Mouse (Mus musculus): ENCODE measurements around the gene Vps18. TPM values are rescaled to one million over a fixed set of nuclear protein-coding genes. Genes with fewer than 3 reads are reported as not detected.

The Vps18 gene
- 23.1 and 27.5 TPM in 2 replicates for polyA plus RNA-seq (2016; fragmentation: Nextera tagmentation; extraction: Ambion mirVana)

GRCm38 (mm10) chr2:119288270-119288882, at the start of gene Vps18:
TSS of gene Vps18 (plus strand) at chr2:119288740.
- Histone ChIP-seq H3K27me3 (ENCODE audit: low read depth, poor library complexity, severe bottlenecking) (peaks cover 8% of the 10 kb centered on the region), H3K4me3 (peak within 1 kb of the TSS; percentile 81), H3K9me3 (replicated peaks) (no peaks in the 10 kb centered on the region), H3K4me1 (peaks cover 20% of the 10 kb centered on the region), H3K36me3 (peaks cover 35% of the 10 kb centered on the region), H3K27ac (replicated peaks) (peak within 1 kb of the TSS; percentile 79)
- under 1% methylated on average over 31 of the region's 31 CpGs for WGBS
- peak; percentile 98 for DNase-seq (ENCODE audit: low spot score)

GRCm38 (mm10) chr2:119240075-119240818, 48.3 kb upstream of the Vps18 start:
- peaks cover 60% of the 10 kb centered on the region for H3K27me3 ChIP-seq (ENCODE audit: low read depth, poor library complexity, severe bottlenecking)
- H3K4me3 ChIP-seq: no peak overlapping the region
- H3K9me3 ChIP-seq (replicated peaks): no peaks in the 10 kb centered on the region
- no peak for DNase-seq (ENCODE audit: low spot score)
- H3K4me1 ChIP-seq: peaks cover 15% of the 10 kb centered on the region
- WGBS: 67% methylated on average over 4 of the region's 4 CpGs
- H3K27ac ChIP-seq (replicated peaks): no peak overlapping the region
- H3K36me3 ChIP-seq: no peaks in the 10 kb centered on the region

DNA sequence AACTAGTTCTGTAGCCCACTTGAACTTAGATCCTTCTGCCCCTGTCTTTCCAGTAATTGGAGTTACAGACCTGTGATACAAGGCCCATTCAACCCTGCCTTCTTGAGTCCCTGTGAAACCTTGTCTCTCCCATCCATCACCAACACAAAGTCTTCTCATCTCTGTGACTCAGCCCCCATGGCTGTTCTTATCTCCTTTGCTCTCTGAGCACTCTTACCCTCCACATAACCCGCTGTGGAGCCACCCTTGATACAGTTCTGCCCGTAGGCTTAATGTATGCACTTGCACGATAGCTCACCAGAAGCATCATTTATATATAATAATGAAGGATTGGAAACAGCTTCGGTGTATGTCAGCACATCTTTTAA, 47.7 kb upstream of the Vps18 start:
- no peak overlapping the region for H3K27ac ChIP-seq (replicated peaks)
- peaks cover 54% of the 10 kb centered on the region for H3K27me3 ChIP-seq (ENCODE audit: low read depth, poor library complexity, severe bottlenecking)
- H3K4me1 ChIP-seq: peaks cover 15% of the 10 kb centered on the region
- H3K36me3 ChIP-seq: no peaks in the 10 kb centered on the region
- 87% methylated on average over 4 of the region's 4 CpGs for WGBS
- DNase-seq (ENCODE audit: low spot score): no peak
- no peaks in the 10 kb centered on the region for H3K9me3 ChIP-seq (replicated peaks)
- H3K4me3 ChIP-seq: no peak overlapping the region

DNA sequence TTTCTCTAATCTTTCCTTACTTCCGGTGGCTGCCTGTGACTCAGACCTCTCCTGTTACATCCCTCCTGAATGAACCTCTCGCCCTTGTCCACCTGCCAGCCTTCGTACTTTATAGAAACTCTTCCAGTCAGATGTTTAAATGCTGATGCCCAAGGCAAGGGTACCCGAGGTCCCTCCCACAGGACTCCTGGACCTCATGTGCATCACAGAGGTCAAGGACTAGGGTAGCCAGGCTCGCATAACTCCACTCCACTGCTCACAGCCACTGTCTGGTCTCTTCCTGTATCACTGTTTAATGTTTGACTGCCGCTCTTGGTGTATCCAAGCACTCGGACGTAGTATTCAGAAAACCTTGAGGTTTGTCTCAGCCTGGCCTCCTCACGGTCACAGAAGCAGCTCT, 46.0 kb upstream of the Vps18 start:
- Histone ChIP-seq H3K36me3 (no peaks in the 10 kb centered on the region), H3K4me3 (no peak overlapping the region), H3K4me1 (peaks cover 6% of the 10 kb centered on the region), H3K27ac (replicated peaks) (no peak overlapping the region), H3K9me3 (replicated peaks) (no peaks in the 10 kb centered on the region), H3K27me3 (ENCODE audit: low read depth, poor library complexity, severe bottlenecking) (peaks cover 37% of the 10 kb centered on the region)
- WGBS: 86% methylated on average over 9 of the region's 9 CpGs
- no peak for DNase-seq (ENCODE audit: low spot score)

DNA sequence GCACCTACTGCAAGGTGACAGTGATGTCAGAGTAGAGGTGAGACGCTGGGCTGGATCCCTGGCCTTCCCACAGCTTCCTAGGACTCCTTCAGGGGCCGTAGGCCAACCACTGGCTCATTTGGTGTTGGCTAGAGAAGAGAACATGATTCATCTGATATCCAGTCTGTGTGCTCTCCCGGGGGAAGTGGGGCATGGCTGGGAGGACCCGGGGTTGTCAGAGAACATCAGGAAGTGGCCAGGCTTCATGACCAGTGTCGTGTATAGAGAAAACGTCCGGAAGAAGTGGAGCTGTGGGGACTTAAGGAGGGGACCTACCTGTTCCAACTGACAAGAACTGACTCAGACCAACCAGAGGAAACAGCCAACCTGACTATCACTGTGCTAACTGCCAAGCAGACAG, 43.3 kb upstream of the Vps18 start:
- 87% methylated on average over 7 of the region's 7 CpGs for WGBS
- Histone ChIP-seq H3K36me3 (no peaks in the 10 kb centered on the region), H3K4me3 (no peak overlapping the region), H3K27ac (replicated peaks) (no peak overlapping the region), H3K9me3 (replicated peaks) (no peaks in the 10 kb centered on the region), H3K27me3 (ENCODE audit: low read depth, poor library complexity, severe bottlenecking) (peaks cover 12% of the 10 kb centered on the region), H3K4me1 (no peaks in the 10 kb centered on the region)
- DNase-seq (ENCODE audit: low spot score): no peak

DNA sequence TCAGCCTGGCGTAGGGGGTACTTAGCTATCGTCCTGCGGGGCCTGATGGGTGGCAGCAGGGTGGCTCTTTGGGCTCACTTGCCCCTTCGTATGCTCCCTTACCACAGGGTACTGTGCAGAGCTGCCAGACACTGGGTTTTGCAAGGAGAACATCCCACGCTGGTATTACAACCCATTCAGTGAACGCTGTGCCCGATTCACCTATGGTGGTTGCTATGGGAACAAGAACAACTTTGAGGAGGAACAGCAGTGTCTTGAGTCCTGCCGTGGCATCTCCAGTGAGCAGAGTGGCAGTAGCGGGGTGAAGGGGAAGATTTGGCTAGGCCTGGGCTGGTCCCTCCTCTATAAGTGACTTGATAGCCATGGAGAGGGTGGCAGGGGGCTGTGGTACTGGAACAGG, 40.6 kb upstream of the Vps18 start:
- Histone ChIP-seq H3K9me3 (replicated peaks) (no peaks in the 10 kb centered on the region), H3K36me3 (no peaks in the 10 kb centered on the region), H3K4me3 (no peak overlapping the region), H3K27ac (replicated peaks) (no peak overlapping the region), H3K4me1 (peaks cover 7% of the 10 kb centered on the region), H3K27me3 (ENCODE audit: low read depth, poor library complexity, severe bottlenecking) (peaks cover 4% of the 10 kb centered on the region; the same call in 1 of the 2 replicates)
- whole genome bisulfite sequencing: 87% methylated on average over 9 of the region's 9 CpGs
- no peak for DNase-seq (ENCODE audit: low spot score)

DNA sequence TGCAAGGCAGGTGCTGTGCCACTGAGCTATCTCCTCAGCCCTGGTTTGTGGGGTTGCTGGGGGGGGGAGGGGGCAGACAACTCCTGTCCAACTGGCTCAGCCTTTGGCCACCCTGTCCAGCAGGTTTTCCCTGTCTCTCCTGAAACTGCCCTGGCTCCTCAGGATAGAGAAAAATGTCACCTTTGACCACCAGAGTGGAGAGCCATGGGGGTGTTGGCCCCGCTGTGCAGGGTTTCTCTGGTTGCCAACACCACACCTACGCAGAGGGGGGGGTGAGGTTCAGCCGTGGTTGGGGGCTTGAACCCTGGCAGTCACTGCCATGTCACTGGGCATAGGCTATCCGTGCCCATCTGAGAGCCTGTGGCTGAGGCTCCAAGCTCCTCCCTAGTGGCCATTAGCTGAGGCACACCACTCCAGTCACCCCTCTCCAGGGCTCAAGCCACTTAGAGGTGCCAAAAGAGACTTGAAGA, 38.9 kb upstream of the Vps18 start:
- Histone ChIP-seq H3K4me1 (peaks cover 7% of the 10 kb centered on the region), H3K27me3 (ENCODE audit: low read depth, poor library complexity, severe bottlenecking) (peaks cover 18% of the 10 kb centered on the region)
- 77% methylated on average over 4 of the region's 4 CpGs for WGBS

DNA sequence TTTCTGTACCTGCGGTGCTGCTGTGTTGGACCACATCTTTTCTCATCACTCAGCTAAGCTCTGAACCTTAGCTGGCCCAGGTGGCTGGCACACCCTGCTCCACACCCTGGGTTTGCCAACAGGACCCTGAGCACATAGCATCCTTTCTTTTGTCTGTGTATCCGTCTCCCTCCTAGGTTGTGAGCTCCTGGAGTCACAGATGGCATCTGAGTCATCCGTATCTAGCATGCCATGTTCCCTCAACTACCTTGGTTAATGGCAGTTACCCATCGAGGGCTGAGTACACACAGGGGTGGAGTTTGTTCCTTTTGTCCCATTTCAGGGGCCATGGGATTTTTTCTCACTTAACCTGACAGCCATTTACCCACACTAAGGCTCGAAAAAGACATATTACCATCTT, 38.2 kb upstream of the Vps18 start:
- 67% methylated on average over 5 of the region's 5 CpGs for WGBS
- Histone ChIP-seq H3K4me1 (peaks cover 9% of the 10 kb centered on the region), H3K4me3 (no peak overlapping the region), H3K27ac (replicated peaks) (no peak overlapping the region), H3K9me3 (replicated peaks) (no peaks in the 10 kb centered on the region), H3K27me3 (ENCODE audit: low read depth, poor library complexity, severe bottlenecking) (peaks cover 25% of the 10 kb centered on the region), H3K36me3 (no peaks in the 10 kb centered on the region)
- DNase-seq (ENCODE audit: low spot score): no peak

More for the DNA sequence above, 38.9 kb upstream of the Vps18 start:
- no peaks in the 10 kb centered on the region for H3K36me3 ChIP-seq
- no peak for DNase-seq (ENCODE audit: low spot score)
- H3K27ac ChIP-seq (replicated peaks): no peak overlapping the region
- no peak overlapping the region for H3K4me3 ChIP-seq
- no peaks in the 10 kb centered on the region for H3K9me3 ChIP-seq (replicated peaks)

GRCm38 (mm10) chr2:119250826-119251478, 37.6 kb upstream of the Vps18 start:
- peak; percentile 86 for DNase-seq (ENCODE audit: low spot score)
- Histone ChIP-seq H3K4me1 (peaks cover 9% of the 10 kb centered on the region), H3K4me3 (peak overlapping the region; percentile 20; the same call in 1 of the 2 replicates), H3K27ac (replicated peaks) (no peak overlapping the region; the same call in 1 of the 2 replicates), H3K36me3 (no peaks in the 10 kb centered on the region), H3K27me3 (ENCODE audit: low read depth, poor library complexity, severe bottlenecking) (peaks cover 28% of the 10 kb centered on the region), H3K9me3 (replicated peaks) (no peaks in the 10 kb centered on the region)
- WGBS: 19% methylated on average over 11 of the region's 11 CpGs

DNA sequence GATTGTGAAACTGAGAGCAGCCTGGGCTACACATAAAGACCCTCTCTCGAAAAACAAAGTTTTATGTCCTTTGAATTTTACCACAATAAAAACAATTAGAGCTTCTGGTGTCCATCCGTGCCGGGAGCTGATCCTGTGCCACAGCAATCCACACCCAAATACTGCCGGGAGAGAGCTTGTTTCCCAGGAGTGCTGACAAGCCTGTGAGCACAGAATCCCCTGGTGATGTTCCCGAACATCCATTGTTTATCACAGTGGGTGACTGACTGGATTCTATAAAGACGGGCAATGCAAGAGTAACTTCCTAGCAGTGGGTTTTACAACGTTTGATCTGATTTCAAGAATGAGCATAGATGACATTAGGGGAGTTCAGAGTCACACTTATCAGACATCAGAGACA, 33.6 kb upstream of the Vps18 start:
- WGBS: 12% methylated on average over 7 of the region's 7 CpGs
- Histone ChIP-seq H3K27ac (replicated peaks) (no peak overlapping the region), H3K4me1 (peaks cover 9% of the 10 kb centered on the region), H3K36me3 (no peaks in the 10 kb centered on the region), H3K27me3 (ENCODE audit: low read depth, poor library complexity, severe bottlenecking) (peaks cover 28% of the 10 kb centered on the region), H3K9me3 (replicated peaks) (no peaks in the 10 kb centered on the region), H3K4me3 (no peak overlapping the region)
- DNase-seq (ENCODE audit: low spot score): no peak

- DNase-seq (ENCODE audit: low spot score): no peak
- H3K4me3 ChIP-seq: no peak overlapping the region
- no peaks in the 10 kb centered on the region for H3K4me1 ChIP-seq
- no peak overlapping the region for H3K27ac ChIP-seq (replicated peaks)
- H3K27me3 ChIP-seq (ENCODE audit: low read depth, poor library complexity, severe bottlenecking): peaks cover 1% of the 10 kb centered on the region; the same call in 1 of the 2 replicates
- H3K9me3 ChIP-seq (replicated peaks): no peaks in the 10 kb centered on the region
- 91% methylated on average over 1 of the region's 1 CpGs for WGBS
- no peaks in the 10 kb centered on the region for H3K36me3 ChIP-seq
Observed at GRCm38 (mm10) chr2:119260518-119260917, 28.0 kb upstream of the Vps18 start.

GRCm38 (mm10) chr2:119261326-119261725, 27.2 kb upstream of the Vps18 start:
- Histone ChIP-seq H3K27me3 (ENCODE audit: low read depth, poor library complexity, severe bottlenecking) (no peaks in the 10 kb centered on the region), H3K36me3 (no peaks in the 10 kb centered on the region), H3K4me3 (no peak overlapping the region), H3K9me3 (replicated peaks) (no peaks in the 10 kb centered on the region), H3K27ac (replicated peaks) (no peak overlapping the region), H3K4me1 (no peaks in the 10 kb centered on the region)
- 71% methylated on average over 2 of the region's 2 CpGs for WGBS
- DNase-seq (ENCODE audit: low spot score): no peak

- no peak for DNase-seq (ENCODE audit: low spot score)
- no peaks in the 10 kb centered on the region for H3K27me3 ChIP-seq (ENCODE audit: low read depth, poor library complexity, severe bottlenecking)
- H3K27ac ChIP-seq (replicated peaks): no peak overlapping the region
- H3K4me1 ChIP-seq: no peaks in the 10 kb centered on the region
- no peak overlapping the region for H3K4me3 ChIP-seq
- 61% methylated on average over 8 of the region's 8 CpGs for WGBS
- no peaks in the 10 kb centered on the region for H3K9me3 ChIP-seq (replicated peaks)
- H3K36me3 ChIP-seq: no peaks in the 10 kb centered on the region
Observed at GRCm38 (mm10) chr2:119262978-119263377, 25.6 kb upstream of the Vps18 start.
